Mouse (Mus musculus): ENCODE measurements around the gene Ccdc163.
A peak's percentile ranks its signal among the peaks of the same experiment; 100 is the strongest.

- peak; percentile 95 for TF ChIP-seq POLR2A (IDR thresholded peaks at IDR 0.05; ENCODE audit: low read depth, low read length)
- peak; percentile 68; the same call in 1 of the 2 replicates for TF ChIP-seq CTCF (IDR thresholded peaks at IDR 0.05; ENCODE audit: extremely low read depth, insufficient read depth, insufficient read length, insufficient replicate concordance)
These were observed 22.8 kb upstream of the Ccdc163 start, which contains the start of gene Prdx1 for GRCm38 (mm10) chr4:116685402-116686061.

All from spleen, adult 2 months (tissue).